Mouse (Mus musculus) bone marrow macrophage, adult 2 months (primary cell): Measurements from ENCODE around the gene Flt3.

Source experiments
- CTCF ChIP-seq: IDR thresholded peaks from 2 replicates; pipeline ENCODE4 v1.5.1; 2012; ENCODE audit warnings: low read depth, mild to moderate bottlenecking, low read length, moderate library complexity
- POLR2A ChIP-seq: IDR thresholded peaks from 2 replicates; pipeline ENCODE4 v1.6.1; 2012; ENCODE audit warnings: mild to moderate bottlenecking, low read depth, low read length, borderline replicate concordance

- TF ChIP-seq POLR2A, result no peak
- no peak for TF ChIP-seq CTCF
Measured at GRCm38 (mm10) chr5:147408731-147409130, 8.4 kb upstream of the Flt3 start.
